Mouse (Mus musculus): ENCODE data around the gene Myocos. TPM values are rescaled to one million over a fixed set of nuclear protein-coding genes. Genes with fewer than 3 reads are reported as not detected.
"Not testable (repeated sequence)": the region's sequence is repeated elsewhere in the genome, so short reads cannot be mapped to it uniquely, and the experiment has no call there.

The Myocos gene
- not detected for total RNA-seq (2021)
- long read RNA-seq, experiment 1: 0 reads
- long read RNA-seq, experiment 2: 0 reads

DNA sequence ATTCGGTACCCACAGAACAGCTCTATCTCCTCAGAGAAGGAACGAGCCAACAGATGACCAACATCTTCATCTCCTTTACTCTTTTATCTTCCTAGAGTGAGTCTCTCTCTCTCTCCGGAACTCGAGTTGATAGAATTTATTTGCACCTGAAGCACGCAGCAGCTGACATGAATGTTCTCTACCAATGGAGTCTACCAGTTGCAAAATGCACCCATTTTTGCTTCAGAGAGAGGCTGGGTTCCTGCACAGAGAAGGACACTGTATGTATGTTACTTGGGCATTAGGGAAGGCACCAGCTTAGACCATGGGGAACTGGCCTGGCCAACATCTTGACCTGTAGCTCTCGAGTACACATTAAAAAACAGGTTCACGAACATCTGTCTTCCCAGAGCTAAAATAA, at the start of gene Myocos:
Gene Myocos, minus strand, starts transcription at position 101 of the 400 bp plus-strand sequence.
- intact Hi-C loops (cut with DNase I): no loop called here
- DNase-seq: no peak

DNA sequence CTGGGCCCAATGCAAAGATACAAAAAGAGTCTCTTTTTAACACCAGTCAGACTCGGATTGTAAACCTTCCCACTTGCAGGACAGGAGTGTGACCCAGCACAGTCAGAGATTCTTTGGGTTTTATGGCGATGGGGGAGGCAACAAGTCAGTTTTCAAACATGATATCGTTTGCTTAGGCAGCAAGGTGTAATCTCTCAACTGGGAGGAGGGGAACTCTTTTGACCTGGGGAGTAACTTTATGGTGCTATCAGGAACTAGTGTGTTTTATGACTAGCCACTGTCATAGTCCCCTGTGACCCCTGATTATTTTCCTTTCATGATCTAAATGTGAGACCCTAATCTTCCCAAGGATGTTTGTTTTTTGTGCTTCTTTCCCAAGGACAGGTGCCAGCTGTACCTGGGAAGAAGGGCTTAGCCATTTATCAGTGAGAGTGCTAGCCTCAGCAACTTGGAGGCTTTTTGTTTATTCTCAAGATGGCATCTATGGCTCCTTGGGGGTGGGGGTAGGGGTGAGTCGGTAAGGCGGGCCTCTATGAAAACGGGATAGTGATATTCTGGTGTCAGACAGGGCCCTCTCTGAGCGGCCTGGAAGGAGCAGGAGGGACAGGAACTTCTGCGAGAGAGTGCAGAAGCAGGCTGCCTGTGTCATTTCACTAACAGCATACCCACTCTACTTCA, 42.5 kb upstream of the Myocos start:
- intact Hi-C loops (cut with DNase I): no loop called here
- DNase-seq: no peak

DNA sequence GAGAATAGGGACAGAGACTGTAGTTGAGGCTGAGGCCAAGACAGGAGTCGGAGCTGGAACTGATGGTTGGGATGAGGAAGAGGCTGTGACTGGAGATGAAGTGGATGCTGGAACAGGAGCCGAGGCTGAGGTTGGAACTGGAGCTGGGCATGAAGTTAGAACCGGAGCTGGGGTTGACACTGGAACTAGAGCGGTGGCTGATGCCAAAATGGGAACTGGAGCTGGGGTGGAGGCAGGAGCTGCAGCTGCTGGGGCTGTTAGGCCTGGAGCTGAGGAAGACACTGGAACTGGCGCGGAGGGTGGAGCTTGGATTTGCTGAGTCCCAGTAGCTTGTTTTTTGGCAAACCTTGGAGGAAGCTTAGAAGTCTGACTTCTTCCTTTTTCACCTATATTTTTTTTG, 39.8 kb upstream of the Myocos start:
- DNase-seq: no peak
- intact Hi-C loops (cut with DNase I): no loop called here

DNA sequence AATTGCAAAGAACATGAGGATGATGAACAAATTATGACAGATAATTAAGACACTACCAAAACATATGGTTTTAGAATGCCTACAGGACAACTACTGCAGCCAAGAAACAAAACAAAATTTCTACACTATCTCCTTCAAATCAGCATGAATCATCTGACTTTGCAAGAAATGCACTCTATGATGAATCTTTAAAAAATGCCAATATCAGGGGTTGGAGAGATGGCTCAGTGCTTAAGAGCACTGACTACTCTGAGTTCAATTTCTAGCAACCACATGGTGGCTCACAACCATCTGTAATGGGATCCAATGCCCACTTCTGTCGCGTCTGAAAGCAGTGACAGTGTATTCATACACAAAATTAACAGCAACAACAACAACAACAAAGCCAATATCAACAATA, 35.7 kb upstream of the Myocos start:
- intact Hi-C loops (cut with DNase I): no loop called here
- no peak for DNase-seq

DNA sequence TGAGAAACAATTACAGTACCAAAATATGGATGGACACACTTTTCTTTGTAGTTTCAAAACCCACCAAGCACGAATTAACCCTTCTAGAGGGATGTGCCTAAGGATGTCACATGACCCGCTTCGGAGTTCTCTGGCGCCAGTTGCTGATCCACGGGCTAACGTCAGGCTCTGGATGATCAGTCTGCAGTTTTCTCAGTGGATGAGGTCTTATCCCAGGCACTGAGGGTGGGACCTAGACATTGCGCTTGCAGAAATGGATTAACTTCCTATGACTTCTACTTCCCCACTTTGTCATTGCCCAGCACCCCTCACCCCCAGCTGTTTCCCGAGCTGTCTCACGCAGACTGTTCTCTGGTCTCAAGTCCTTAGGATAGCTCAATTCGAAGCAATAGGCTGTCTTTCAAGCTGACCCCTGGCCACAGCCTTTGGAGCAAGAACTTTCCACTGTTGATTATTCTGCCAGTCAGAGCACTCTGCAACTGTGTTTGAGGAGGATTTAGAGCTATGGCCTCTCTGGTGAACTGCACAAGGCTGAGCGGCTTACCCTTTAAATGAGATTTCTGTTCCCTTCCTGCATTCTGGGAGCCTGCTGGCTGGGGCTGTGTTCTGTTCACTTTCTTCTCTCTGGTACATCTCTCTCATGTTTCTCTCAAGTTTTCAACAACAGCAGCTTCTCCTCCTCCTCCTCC, 7.6 kb upstream of the Myocos start:
- no peak for DNase-seq
- intact Hi-C loops (cut with DNase I): loop anchor here (1.0 to 10.0 kb wide), 2 partner anchors 115 to 311 kb away; no protein-coding TSS in a partner anchor

DNA sequence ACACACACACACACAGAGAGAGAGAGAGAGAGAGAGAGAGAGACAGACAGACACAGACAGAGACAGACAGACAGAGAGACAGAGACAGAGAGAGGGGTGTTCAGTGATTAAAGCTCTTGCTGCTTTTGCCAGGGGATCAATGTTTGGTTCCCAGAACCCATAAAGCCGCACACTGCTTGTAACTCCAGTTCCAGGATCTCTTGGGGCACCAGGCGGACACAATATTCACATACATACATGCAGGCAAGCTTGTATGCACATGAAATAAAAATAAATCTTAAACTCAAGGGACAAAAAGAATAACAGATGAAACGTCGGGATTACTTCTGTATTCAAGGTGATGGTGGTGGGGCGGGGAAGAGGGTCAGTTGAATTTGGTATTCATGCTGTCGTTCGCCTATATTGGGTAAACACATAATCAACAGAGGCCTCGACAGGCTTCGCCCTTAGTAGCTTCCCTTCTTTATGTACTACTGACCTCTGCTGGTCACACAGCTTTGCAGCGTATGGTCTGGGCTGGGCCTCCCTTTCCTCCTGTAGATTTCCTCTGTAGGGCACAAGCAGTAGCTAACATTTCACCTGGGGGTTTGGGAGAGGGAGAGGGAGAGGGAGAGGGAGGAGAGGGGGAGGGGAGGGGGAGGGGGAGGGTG, 6.9 kb upstream of the Myocos start:
- intact Hi-C loops (cut with DNase I): loop anchor here (1.0 to 10.0 kb wide), 2 partner anchors 115 to 310 kb away; no protein-coding TSS in a partner anchor
- peak; percentile 64 to 83 for DNase-seq

DNA sequence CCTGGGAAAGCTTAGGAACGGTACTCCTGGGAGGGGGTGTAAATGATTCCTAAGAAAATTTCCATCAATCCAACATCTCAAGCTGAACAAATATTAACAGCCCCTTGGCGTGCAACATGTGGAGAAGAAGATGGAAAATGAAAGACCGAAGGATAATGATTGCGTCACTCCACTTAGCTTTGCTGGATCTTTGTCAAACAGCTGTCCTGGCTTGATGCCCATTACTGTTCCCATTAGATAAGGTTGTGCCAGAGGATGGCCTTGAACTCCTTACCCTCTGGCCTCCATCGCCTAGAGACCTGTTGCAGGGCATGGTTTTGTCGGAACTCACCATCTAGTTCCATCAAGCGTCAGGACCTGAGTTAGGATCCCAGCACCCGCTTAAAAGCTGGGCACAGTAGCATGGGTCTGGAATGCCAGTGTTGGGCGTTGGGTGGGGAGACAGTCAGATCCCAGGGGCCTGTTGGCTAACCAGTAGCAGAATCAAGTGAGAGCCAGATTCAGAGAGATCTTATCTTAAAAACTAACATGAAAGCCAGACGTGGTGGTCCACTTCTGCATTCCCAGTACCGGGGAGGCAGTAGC, 2.3 kb upstream of the Myocos start:
- intact Hi-C loops (cut with DNase I): loop anchor here (10.0 kb wide), 1 partner anchor 306 kb away; no protein-coding TSS in a partner anchor
- DNase-seq: peak; percentile 27 to 33

DNA sequence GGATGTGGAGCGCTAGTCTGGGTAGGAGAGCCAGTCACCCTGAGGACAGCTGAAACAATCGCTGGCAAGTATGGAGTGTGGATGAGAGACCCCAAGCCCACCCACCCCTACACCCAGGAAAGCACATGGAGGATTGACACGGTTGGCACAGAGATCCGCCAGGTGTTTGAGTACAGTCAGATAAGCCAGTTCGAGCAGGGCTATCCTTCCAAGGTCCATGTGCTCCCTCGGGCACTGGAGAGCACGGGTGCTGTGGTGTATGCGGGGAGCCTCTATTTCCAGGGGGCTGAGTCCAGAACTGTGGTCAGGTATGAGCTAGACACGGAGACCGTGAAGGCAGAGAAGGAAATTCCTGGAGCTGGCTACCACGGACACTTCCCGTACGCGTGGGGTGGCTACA, 9.6 kb downstream of the Myocos start:
- no peak for DNase-seq
- intact Hi-C loops (cut with DNase I): no loop called here

DNA sequence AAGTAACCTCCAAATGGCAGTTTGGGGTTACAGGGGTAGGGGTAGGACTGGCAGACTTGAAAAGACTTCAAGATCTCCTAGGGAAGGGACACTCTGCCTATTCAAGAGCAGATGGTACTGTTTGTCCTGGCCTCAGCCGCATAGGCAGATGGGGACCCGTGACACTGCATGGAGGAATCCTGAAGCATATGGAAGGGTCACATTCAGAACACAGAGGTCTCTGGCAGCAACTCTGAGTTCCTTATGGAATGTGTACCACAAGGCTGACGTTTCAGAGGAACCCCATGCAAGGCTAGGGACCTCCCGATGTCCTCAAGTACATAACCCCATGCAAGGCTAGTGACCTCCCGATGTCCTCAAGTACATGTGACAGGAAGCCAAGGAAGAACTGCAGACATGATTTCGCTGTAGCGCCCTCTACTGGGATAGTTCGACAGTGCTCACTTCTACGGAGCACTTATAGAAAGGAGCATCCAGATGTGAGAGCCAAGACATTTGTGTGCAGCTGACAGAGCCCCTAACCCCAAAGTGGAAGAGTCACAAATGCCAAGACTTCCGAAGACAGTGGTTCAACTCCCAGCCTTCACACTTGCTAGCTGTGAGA, 11.8 kb downstream of the Myocos start:
- intact Hi-C loops (cut with DNase I): no loop called here
- no peak for DNase-seq

DNA sequence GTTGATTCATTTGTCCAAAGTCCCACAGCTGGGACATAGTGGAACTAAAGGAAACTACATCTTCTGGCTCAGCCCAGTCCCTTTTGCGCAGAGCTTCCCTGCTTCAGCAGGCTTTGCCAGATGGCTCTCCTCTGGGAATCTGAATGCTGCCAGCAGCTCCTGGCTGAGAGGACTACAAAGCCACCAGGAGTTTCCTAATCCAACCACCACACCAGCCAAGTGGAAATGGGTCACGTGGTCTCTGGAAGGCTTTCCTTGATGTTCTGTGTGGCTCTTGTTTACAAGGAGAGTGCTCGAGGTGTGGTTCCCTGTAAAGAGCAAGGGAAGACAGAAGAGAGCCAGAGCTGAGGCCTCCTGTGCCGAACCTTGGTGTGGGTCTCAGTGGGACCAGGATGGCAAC, 14.3 kb downstream of the Myocos start:
- intact Hi-C loops (cut with DNase I): no loop called here
- DNase-seq: peak; percentile 84 to 85

DNA sequence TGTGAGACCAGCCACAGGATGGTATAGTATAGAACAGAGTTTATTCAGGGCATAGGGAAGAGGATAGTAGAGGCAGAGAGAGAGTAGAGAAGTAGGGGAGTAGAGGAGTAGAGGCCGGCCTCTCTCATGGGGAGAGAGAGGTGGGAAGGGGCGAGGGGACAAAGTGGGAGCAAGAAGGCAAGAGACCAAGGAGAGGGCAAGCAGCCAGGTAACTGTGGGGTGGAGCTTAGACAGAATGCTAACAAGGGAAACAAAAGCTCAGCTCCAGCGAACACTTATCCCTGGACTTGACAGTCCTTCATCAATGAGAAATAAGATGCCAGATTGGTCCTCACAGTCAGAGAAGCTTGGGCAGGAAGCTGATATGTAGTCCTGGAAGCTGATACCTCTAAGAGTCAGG, 15.4 kb downstream of the Myocos start:
- no peak for DNase-seq
- intact Hi-C loops (cut with DNase I): no loop called here

DNA sequence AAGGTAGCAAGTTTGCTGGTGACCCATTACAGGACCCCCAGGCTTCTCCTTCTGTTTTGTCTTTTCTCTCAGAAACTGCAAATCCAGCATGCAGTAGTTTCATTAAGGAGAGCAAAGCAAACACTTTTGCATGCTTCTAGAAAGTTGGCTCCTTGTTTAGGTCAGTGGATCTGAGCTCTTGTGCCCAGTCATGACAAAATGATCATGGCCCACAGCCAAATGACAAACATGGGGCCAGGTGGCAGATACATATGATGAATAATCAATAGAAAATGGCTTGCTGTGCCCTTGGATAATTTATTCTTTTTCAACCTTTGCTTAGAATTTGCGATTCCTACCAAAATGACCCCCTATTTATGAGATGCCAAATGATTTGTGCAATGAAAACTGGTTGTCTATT, 18.2 kb downstream of the Myocos start:
- DNase-seq: no peak
- intact Hi-C loops (cut with DNase I): no loop called here

DNA sequence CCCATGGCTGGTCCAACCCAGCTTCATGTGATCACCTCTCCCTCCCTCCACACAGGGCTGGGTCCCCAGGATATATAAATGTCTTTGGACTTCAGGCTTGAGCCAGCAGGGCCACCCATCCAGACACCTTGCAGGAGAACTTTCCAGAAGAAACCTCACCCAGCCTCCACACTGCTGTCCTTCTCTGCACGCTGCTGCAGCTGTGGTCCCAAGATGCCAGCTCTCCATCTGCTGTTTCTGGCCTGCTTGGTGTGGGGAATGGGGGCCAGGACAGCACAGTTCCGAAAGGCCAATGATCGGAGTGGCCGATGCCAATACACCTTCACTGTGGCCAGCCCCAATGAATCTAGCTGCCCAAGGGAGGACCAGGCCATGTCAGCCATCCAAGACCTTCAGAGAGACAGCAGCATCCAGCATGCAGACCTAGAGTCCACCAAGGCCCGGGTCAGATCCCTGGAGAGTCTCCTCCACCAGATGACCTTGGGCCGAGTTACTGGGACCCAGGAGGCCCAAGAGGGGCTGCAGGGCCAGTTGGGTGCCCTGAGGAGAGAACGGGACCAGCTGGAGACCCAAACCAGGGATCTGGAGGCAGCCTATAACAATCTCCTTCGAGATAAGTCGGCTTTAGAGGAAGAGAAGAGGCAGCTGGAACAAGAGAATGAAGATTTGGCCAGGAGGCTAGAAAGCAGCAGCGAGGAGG, 18.8 kb downstream of the Myocos start, which contains the start of gene Myoc:
Gene Myoc, plus strand, starts transcription at position 105 of the 700 bp plus-strand sequence.
- intact Hi-C loops (cut with DNase I): no loop called here
- peak; percentile 22 to 33 for DNase-seq

DNA sequence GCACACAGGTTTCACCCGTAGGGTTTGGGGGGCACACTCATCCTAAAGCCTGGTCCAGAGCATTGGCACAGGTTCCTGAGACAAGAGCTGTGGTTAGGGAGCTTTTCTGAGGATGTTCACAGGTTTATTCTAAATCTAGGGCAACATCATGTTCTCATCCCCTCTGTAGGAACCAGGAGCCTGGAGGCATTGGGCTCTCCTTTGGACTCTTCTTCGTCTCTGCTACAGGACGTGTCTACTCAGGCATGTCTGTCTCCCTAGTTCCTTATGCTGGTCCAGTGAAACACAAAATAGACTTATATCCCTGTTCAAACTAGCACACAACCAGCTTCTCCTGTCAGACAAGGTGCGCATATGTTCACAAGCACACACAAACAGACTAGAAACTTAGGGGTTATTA, 19.5 kb downstream of the Myocos start:
- DNase-seq: no peak
- intact Hi-C loops (cut with DNase I): no loop called here

DNA sequence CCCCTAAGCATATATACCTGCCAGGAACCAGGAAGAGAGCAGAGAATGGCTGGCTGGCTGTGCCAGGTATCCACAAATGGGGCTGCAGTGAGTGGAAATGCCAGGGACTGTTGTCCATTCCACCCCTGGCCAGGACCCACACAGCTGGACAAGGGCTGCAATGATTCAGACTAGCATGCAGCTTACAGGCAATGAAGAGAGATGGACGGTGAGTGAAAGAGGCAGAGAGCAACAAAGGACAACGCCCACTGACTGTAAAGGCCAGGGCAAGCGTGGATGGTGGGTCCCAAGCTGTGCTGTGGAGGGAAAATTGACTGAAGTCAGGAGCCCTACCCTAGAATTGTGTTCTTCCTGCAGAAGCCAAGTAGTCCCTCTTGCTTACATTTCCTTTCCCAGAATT, 21.5 kb downstream of the Myocos start:
- intact Hi-C loops (cut with DNase I): no loop called here
- no peak for DNase-seq

DNA sequence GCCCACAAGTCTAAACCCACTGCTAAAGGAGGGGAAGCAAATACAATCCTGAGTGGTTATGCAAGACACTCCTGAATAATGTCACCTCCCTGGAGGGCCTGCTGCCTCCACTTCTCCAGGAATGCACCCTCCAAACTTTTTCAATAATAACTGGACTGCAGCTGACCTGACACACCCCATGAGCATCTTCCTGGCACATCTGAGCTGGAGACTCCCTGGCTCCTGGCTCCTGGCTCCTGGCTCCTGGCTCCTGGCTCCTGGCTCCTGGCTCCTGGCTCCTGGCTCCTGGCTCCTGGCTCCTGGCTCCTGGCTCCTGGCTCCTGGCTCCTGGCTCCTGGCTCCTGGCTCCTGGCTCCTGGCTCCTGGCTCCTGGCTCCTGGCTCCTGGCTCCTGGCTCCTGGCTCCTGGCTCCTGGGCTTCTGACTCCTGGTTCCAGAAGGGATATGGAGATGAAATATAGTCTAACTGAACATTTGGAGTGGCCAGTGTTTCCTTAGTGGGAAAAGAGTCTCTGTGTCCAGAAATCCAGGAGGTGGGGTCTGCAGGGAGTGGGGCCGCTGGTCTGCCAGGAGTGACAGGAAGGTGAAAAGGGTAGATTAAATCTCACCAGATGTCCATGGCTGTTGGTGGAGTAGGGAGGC, 22.6 kb downstream of the Myocos start:
- peak; percentile 29 to 40 for DNase-seq
- intact Hi-C loops (cut with DNase I): not testable (repeated sequence)

DNA sequence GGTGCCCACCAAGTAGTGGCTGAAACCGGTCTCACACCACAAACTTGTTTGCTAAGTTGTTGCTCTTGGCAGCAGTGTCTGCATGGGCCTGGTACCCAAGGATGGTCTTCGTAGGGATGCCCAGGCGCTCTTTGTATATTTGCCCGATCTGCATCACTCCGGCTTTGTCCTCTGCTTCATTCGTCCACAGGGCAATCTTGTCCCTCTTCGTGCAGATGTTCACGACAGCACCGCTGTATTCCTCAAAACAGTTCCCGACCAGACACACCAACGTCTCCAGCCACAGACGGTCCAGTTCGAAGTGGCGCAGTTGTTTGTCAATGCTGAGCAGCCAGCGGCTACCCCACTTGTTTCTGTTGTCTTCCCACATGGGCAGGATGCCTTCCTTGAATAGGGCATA, 29.7 kb downstream of the Myocos start:
- DNase-seq; intact Hi-C loops (cut with DNase I): not testable (repeated sequence)

DNA sequence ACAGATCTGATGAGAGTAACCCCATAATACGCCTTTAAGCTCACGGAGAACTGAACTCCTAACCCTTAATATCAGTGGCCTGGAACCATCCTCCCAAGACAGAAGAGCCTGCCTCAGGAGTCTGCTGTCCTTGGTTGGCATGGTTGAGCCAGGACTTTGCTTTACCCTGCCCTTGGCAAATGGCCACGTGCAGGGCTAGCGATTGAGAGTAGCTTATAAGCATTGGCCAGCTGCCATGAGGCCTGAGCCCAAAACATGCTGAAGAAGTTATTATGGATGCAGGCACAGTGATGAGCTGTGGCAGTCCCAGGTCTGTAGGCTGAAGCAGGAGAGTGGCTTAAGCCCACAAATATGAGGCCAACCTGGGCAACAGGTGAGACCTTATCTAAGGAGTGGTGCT, 30.2 kb downstream of the Myocos start:
- intact Hi-C loops (cut with DNase I); DNase-seq: not testable (repeated sequence)

DNA sequence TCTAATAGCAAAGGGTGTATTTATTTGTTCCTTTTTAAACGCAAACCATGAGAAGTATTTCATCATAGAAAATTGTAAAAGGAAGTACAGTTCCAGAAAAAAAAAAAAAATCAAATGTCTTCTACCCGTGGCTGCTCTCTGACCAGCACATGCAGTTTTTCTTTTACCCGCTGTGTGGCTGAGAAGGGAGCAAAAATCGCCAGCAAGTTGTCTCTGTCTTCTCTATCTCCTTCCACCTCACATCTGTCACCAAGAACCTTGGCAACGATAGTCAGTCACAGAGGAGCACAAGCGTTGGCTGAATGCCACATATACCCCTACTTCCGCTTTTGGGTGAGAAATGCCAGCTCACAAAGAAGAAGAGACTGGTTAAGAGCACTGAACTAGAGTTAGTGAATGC, 32.8 kb downstream of the Myocos start:
- DNase-seq: no peak
- intact Hi-C loops (cut with DNase I): no loop called here

DNA sequence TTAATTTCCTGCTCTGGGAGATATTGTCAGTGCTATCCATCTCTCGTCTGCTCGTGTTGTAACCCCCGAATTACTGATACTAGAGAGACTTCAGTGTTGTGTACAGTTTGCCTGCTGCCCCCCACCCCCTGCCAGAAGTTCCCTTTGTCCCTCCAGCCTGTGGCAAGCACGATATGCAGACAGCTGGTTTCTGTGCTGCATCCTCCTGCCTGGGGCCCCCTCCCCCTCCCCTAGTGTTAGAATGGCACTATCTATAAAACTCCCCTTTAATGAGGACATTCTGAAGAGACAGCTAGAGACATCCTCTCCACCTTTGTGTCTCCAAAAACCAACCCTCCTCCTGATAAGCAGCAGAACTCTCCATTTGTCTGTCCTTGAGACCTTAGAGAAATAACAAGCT, 34.1 kb downstream of the Myocos start:
- DNase-seq: no peak
- intact Hi-C loops (cut with DNase I): no loop called here

Measured in heart, postnatal 14 days (tissue).